Mouse (Mus musculus) left cerebral cortex, postnatal 10 days (tissue): ENCODE data around the gene Slc35e4. TPM values are rescaled to one million over a fixed set of nuclear protein-coding genes. Genes with fewer than 3 reads are reported as not detected.

Experiments used
- DNase-seq, 2 experiments: peaks; one replicate each; pipeline ENCODE4 v3.0.0; 2021 to 2022; ENCODE audit warnings: low spot score in 2 of 2, mixed read lengths in 1 of 2; ENCODE audit errors: extremely low spot score in 1 of 2
- intact Hi-C: fragments of 180-260 bp; cut with DNase I; formaldehyde crosslinking; loops from one replicate; pipeline ENCODE4 v1.15.1; 2025
- total RNA-seq, 2 experiments: library from RNA; stranded (reverse); gene quantifications; 2 replicates each; pipeline ENCODE4 v1.2.3; 2021

The Slc35e4 gene
- total RNA-seq, 2 experiments from 2014 or later, result 25.2 to 27.7 TPM

DNA sequence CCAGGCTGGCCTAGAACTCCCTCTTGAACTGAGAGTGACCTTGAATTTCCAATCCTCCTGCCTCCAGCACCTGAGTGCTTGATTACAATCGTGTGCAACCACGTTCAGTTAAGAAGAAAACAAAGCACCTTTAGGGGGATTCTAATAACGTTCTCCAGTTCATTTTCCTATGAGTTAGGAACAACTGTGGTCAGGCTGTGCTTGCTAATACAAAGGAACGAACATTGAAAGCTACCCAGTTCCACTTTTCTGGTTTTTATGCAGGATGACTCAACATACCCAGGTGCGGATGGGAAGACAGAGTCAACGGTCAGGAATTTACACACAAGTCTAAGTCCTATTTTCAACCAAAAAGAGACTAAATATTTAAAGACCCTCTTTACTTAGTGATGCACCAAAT is 20.5 kb downstream of the Slc35e4 start:
- no peak for DNase-seq
- intact Hi-C loops, result no loop called here

DNA sequence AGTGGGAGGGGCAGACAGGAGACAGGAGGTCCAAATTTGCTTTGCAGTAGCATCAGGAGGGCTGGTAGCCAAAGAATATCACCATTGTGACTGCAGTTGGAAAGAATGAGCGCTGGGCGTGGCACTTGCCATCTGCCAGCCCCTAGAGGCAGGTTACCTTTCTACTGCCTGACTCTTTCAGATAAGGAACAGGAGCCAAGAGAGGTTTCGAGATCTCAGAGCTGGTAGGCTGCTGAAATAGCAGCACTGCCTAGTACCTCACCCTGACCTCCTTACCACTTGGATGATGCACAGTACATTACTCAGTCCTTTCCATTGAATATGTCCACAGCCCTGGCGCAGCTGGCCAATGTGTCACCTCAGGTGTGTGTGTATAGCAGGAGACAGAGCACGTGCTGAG is 27.1 kb downstream of the Slc35e4 start:
- intact Hi-C loops, result no loop called here
- no peak for DNase-seq

DNA sequence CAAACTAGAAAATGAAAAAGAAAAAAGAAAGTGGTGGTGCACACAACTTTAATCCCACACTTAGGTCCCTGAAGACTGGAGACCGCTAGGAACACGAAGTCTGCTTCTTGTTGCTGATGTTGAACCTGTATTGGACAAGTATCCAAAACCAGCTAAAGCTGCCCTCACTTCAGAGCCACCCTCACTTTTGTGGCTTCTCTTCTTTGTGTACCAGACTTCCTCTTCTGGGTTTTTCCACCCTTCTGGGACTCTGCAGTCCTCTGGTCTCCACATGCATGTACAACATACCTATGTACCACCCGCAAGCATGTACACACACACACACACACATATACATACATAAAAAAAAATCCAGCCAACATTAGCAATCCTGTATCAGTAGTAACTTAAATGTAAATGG is 30.8 kb downstream of the Slc35e4 start:
- intact Hi-C loops, result no loop called here
- no peak for DNase-seq

DNA sequence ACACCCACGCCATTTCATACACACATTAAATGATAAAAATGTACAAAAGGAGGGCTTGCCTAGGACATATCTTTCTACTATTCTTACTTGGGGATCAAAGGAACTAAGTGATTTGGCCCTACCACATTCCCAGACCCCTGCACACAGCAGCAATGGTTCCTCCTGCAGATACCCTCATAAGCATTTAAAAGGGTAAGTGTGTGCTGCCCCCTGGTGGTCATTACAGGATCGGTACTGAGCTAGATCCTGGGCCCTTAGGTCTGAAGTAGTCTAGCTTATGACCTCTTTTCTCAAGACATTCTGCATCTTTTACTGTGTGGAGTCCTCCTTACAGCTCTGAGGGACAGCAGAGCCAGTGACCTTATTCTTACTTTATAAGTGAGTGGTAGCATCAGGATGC is 34.6 kb downstream of the Slc35e4 start:
- intact Hi-C loops, result loop anchor here (5.0 kb wide), 1 partner anchor 68 kb away; no protein-coding TSS in a partner anchor

DNA sequence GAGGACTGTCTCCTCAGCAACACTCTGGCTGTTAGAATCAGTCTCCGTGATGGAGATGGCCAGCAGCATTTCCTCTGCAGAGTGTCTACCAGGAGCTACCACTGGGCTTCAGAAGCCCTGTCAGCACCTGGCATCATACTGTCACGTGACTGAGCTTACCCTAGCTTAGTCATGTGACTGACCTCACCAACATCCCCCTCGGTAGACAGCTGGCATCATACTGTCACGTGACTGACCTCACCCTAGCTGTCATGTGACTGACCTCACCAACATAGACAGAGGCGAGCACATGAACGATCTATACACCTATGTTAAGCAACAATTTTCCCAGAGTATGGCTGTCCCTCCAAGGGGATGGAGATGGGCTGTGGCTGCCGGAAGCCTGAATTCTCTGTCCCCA is 35.8 kb downstream of the Slc35e4 start:
- DNase-seq, result no peak
- intact Hi-C loops, result loop anchor here (5.0 kb wide), 1 partner anchor 66 kb away; no protein-coding TSS in a partner anchor

More for the DNA sequence above, 34.6 kb downstream of the Slc35e4 start:
- peak; percentile 34 to 65 for DNase-seq

DNA sequence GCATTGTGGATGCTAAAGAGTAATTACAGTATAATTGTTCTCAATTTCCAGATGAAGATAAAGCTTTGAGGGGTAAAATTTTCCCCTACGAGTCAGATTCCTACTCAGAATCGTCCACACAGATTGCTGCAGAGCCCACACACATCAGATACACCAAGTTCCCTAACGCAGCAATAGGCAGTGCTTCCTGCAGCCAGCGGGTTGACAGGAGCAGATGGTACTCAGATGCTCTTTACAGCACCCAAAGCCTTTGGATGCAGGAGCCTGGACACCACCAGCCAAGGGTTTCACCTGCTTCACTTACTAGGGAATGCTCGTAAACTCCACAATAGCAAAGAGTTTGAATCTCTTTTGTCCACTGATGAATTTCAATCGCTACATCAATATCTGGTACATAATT is 38.0 kb downstream of the Slc35e4 start:
- intact Hi-C loops, result loop anchor here (5.0 kb wide), 1 partner anchor 64 kb away; no protein-coding TSS in a partner anchor
- no peak for DNase-seq

DNA sequence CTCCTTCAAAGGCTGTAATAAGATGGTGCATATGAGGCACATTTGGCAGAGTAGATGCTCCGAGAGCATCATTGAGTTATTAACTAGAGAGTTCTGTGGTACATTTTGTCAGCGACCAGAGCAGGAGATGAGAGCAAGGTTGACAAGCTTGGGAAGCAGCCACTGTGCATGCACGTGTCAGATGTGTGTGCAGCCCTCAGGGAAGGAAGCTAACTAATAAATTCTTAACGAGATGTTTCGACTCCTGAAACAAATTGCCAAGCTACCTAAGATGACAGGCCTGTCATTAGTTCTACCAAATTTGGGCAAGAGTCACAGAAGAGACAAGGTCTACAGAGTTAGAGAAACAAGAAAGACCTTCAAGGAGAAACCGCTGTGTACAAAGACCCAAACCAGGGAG is 50.1 kb downstream of the Slc35e4 start:
- intact Hi-C loops, result no loop called here
- DNase-seq, result no peak

DNA sequence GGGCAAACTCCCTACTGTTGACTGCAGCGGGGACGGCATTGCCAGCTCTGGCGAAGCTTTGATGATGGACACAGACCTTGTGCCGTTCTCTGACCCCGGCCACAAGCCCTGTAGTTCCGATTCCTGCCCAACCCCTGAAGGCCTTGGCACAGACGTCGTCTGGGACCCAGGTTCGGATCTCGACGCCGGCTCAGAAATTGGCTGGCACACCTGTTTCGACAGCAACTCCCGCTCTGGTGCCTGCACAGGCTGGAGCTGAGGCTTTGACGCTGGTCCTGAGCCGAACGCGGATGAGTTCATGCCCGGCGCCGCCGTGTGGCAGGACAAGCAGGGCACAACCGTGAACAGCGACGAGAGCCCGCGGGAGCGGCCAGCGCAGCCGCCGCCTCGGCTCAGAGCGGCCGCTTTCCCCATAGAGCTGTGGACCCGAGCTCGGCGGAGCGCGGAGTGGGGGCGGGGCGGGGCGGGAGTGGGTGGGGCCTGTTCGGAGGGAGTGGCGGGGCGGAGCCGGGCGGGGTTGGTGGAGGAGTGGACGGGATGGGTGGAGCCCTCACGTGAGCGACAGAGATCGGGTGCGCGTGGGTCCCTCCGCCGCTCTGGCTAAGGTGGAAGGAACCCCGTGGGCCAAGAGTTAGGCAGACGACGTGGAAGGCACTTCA is 50.9 kb downstream of the Slc35e4 start, which contains the start of gene Osbp2:
TSS of gene Osbp2 (minus strand) at position 450 of the 659 bp plus-strand sequence.
- intact Hi-C loops, result no loop called here
- peak; percentile 50 to 88 for DNase-seq

DNA sequence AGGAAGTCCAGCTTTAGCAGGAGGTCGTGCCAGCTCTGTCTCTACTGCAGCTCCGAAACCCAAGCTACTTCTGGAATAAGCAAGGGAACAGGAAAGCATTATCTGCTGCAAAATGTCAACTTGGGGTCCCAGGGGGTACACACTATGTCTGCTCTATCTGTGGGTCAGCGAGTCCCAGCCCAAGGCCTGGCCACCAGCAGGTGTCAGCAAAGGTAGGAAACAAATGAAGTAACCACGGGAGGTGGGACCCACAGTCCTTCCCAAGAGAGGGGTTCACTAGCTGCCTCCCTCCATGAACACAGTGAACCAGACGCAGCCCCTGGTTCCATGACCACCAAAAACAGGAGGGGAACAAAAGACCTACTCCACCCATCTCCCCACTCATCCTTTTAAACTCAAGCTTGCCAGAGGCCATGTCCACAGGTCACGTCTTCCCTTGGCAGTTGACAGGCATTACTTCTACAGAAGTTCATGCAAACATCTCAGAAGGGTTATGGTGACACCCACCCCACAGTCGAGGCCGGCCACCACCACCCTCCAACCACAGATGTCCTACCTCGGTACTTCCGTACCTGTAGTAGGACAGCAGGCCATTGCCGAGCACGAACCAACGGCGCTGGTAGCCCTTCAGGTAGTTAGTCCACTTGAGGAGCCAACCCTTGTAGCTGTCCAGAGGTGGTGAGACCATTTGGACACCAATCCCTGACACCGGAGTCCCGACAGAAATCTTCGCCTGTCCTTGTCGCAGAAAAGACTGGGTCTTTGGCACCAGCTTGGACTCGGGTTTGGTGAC is 51.6 kb downstream of the Slc35e4 start:
- intact Hi-C loops, result no loop called here
- DNase-seq, result no peak

DNA sequence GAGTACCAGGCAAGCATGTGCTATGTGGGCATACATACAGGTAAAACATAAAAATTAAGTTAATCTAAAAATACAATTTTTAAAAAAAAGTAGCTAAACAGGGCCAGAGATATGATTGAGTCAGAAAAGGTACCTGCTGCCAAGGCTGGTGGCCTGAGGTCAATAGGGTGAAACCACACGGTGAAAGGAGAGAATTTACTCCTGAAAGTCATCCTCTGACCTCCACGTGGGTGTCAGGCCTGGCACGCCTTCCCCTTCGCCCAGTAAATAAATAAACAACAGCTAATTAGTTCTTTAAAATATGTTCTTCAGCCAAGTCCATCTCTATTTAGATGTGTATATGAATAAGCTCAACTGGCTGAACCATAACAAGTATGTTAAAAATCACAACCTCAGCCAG is 54.1 kb downstream of the Slc35e4 start:
- intact Hi-C loops, result no loop called here
- no peak for DNase-seq

DNA sequence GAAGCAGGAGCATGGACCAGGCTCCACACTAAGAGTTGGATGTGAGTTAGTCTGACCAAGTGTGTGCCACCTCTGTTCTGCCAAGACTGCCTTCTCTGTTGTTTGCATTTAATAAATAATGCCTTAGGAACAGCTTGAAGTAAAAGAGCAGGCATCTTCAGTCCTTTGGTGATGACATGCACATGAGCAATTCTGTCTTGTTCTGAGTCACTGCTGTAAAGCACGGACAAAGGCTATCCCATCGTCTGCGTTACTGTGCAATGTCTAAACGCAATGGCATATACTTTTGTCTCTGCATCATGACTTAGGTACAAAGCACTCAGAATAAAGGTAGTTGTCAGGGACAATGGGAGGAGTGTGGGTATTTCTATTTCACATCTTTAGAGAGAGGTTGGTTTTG is 54.7 kb downstream of the Slc35e4 start:
- intact Hi-C loops, result no loop called here
- DNase-seq, result no peak

DNA sequence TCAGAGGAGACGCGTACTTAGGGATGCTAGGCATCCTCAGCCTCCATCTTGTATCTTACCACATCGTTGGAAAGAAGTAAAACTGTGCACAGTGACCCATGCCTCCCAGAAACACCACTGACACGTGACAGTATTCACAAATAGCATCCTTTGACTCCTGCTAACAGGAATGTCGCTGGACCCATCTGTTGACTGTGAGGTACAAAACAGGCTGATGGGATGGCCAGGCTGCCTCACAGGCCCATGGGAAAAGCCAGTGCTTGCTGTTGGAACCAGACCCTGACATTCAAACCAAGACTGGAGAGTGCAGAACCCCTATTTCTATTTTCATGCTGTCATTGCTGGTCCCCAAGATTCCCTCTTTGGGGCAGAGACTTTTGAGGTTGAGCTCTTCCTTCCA is 56.6 kb downstream of the Slc35e4 start:
- intact Hi-C loops, result no loop called here
- no peak for DNase-seq

Other genes starting within 250 kb of the Slc35e4 start
- gene Osbp2, start 50.8 kb downstream of the Slc35e4 start, total RNA-seq, result 100 to 1,000 TPM; 125 to 126 TPM
- under 1 TPM; 0.62 to 0.65 TPM for gene 4921536K21Rik, start 19.6 kb downstream of the Slc35e4 start, total RNA-seq
- 10 to 100 TPM; 18.8 to 21.0 TPM for gene Dusp18, start 19.4 kb downstream of the Slc35e4 start, total RNA-seq
- 10 to 100 TPM; 13.0 to 14.5 TPM for gene Tcn2, start 17.5 kb upstream of the Slc35e4 start, total RNA-seq
- 10 to 100 TPM; 34.3 to 47.9 TPM for gene Pes1, start 49.3 kb upstream of the Slc35e4 start, total RNA-seq
- under 1 TPM; 0.28 TPM for gene 4930556J24Rik, start 62.1 kb upstream of the Slc35e4 start, total RNA-seq
- gene Gal3st1, start 69.0 kb upstream of the Slc35e4 start, total RNA-seq, result 1 to 10 TPM; 9.2 to 9.9 TPM
- under 1 TPM in 1 of 2 experiments, not detected in 1; 0.11 TPM for gene Sec14l4, start 116.8 kb upstream of the Slc35e4 start, total RNA-seq
- gene Sec14l3, start 150.2 kb upstream of the Slc35e4 start, total RNA-seq, result 1 to 10 TPM; 2.3 to 3.6 TPM
- 10 to 100 TPM; 59.4 to 73.7 TPM for gene Mtfp1, start 180.8 kb upstream of the Slc35e4 start, total RNA-seq
- 10 to 100 TPM; 14.0 to 14.4 TPM for gene Sec14l2, start 208.8 kb upstream of the Slc35e4 start, total RNA-seq
- 10 to 100 TPM; 43.4 to 45.8 TPM for gene Rnf215, start 220.5 kb upstream of the Slc35e4 start, total RNA-seq
- 10 to 100 TPM; 13.8 to 15.5 TPM for gene Ccdc157, start 245.6 kb upstream of the Slc35e4 start, total RNA-seq
- gene Sf3a1, start 245.7 kb upstream of the Slc35e4 start, total RNA-seq, result 10 to 100 TPM; 73.9 to 75.1 TPM